Mouse (Mus musculus) limb, embryonic 10.5 days (tissue): ENCODE measurements around the gene Atrip. TPM values are rescaled to one million over a fixed set of nuclear protein-coding genes. Genes with fewer than 3 reads are reported as not detected.

Source experiments
- DNase-seq: peaks from one replicate; pipeline ENCODE4 v3.0.0-alpha.2; 2017; ENCODE audit warnings: low spot score
- H3K27ac ChIP-seq: fragments of 300-500 bp; sonication (generic); 2 replicates; pipeline ENCODE4 v1.5.1; 2016; ENCODE audit warnings: mild to moderate bottlenecking
- H3K27me3 ChIP-seq: fragments of 300-500 bp; sonication (generic); 2 replicates; pipeline ENCODE4 v1.6.1; 2016; ENCODE audit warnings: low read depth, mild to moderate bottlenecking; ENCODE audit not compliant: poor library complexity, severe bottlenecking
- H3K36me3 ChIP-seq: fragments of 300-500 bp; sonication (generic); 2 replicates; pipeline ENCODE4 v1.6.1; 2016; ENCODE audit warnings: mild to moderate bottlenecking, moderate library complexity
- H3K4me1 ChIP-seq: fragments of 300-500 bp; sonication (generic); 2 replicates; pipeline ENCODE4 v1.6.1; 2016
- H3K4me3 ChIP-seq: fragments of 300-500 bp; sonication (generic); 2 replicates; pipeline ENCODE4 v1.5.1; 2016; ENCODE audit warnings: mild to moderate bottlenecking, moderate library complexity
- H3K9me3 ChIP-seq: fragments of 300-500 bp; sonication (generic); replicated peaks from 2 replicates; pipeline ENCODE4 v1.6.1; 2016; ENCODE audit warnings: mild to moderate bottlenecking
- WGBS: fragments of 180-500 bp; shearing (Covaris S2); methylation state at CpG from one replicate; pipeline ENCODE4 v1.1.7; 2016; 5-methylcytosine and 5-hydroxymethylcytosine counted together
- polyA plus RNA-seq: library from polyadenylated mRNA; unstranded; fragments of >200 nt; fragmentation: Nextera tagmentation; extraction: Ambion mirVana; gene quantifications from 2 replicates; pipeline ENCODE4 v1.2.1, GENCODE M21; 2016

The Atrip gene
- polyA plus RNA-seq, 1 experiment from 2014 or later: 35.3 TPM

DNA sequence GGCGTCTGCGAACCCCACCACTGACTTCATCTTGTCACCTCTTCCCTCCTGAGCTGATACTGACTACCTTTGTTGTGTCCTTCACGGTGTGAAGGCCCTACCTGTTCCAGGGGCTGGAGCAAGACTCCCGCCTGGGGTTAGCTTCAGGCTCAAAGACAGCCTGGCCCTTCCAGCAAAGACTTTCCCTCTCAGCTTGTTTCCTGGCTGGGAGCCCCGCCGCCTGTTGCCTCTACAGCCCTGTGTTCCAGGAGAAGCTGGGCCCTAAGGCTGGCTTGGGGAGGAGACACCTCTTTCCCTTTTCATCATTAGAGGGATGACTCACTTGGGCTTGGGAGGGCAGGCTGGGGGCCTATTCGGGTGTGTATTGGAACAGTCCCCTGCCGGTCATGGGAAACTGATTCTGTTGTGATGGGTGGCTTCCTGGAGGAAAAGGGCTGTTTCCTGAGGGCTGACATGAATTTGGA lies 35.0 kb downstream of the Atrip start:
- Histone ChIP-seq H3K9me3 (no peaks in the 10 kb centered on the region), H3K27me3 (no peaks in the 10 kb centered on the region), H3K4me1 (peaks cover 37% of the 10 kb centered on the region), H3K27ac (peak overlapping the region; percentile 92), H3K4me3 (peak overlapping the region; percentile 83), H3K36me3 (no peaks in the 10 kb centered on the region)
- DNase-seq: no peak
- 16% methylated on average over 8 of the region's 8 CpGs for WGBS

DNA sequence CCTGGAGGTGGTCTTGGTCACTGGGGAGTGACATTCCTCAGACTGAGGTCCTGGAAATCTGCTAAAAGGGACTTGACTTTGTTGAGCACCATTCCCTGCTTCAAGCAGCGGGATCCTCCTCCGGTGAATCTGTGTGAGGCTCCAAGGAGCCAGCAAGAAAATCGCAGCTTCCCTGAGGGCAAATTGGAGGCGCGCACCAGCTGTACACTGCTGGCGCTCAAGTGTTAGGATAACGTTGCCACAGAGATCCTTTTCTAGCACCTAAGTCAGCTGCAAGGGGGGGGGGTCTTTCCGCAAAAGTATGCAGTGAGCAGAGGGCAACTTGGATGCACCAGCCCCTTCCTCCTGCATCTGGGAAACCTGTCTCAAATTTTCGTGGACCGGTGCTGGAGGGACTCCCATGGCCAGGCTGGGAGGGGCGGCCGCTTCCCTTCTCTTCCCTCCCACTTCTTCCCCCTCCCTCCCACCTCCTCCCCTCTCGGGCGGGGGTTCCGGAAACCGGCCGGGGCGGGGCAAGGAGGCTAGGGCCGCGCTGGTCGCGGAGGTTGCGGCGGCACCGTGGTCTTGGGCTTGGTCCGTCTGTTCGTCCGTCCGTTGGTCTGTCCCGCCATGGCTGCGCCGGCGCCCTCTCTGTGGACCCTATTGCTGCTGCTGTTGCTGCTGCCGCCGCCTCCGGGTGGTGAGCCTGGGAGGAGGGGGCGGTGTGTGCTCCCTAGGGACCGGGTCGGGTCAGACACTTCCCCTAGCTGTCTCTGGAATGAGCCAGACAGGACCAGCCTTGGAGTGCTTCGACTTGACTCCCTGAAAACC lies 35.6 kb downstream of the Atrip start, which contains the start of gene Shisa5:
Gene Shisa5 (plus strand): TSS at position 480 of the 810 bp plus-strand sequence.
- H3K36me3 ChIP-seq: no peaks in the 10 kb centered on the region
- H3K9me3 ChIP-seq: no peaks in the 10 kb centered on the region
- no peaks in the 10 kb centered on the region for H3K27me3 ChIP-seq
- peak within 1 kb of the TSS; percentile 92 for H3K27ac ChIP-seq
- WGBS: under 1% methylated on average over 40 of the region's 40 CpGs
- peaks cover 37% of the 10 kb centered on the region for H3K4me1 ChIP-seq
- DNase-seq: peak; percentile 87
- H3K4me3 ChIP-seq: peak within 1 kb of the TSS; percentile 83

DNA sequence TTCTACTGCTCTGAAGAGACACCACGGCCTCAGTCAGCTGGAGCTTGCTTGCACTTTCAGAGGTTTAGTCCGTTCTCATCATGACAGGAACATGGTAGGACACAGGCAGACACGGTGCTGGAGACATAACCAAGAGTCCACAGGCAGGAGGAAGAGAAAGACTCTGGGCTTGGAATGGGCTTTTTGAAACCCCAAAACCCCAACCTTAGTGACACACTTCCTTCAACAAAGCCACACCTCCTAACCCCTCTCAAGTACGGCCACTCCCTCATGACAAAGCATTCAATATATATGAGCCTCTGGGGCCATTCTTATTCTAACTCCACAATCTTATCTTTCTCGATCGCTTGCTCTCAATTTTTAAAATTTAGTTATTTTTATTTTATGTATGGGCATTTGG lies 41.5 kb downstream of the Atrip start:
- H3K4me1 ChIP-seq: no peaks in the 10 kb centered on the region
- WGBS: 86% methylated on average over 6 of the region's 6 CpGs
- H3K27me3 ChIP-seq: no peaks in the 10 kb centered on the region
- H3K27ac ChIP-seq: no peak overlapping the region
- H3K9me3 ChIP-seq: no peaks in the 10 kb centered on the region
- no peak for DNase-seq
- H3K4me3 ChIP-seq: no peak overlapping the region
- H3K36me3 ChIP-seq: 0 out of 2 replicates have a peak, but pooled peaks cover 2% of the 10 kb centered on the region

DNA sequence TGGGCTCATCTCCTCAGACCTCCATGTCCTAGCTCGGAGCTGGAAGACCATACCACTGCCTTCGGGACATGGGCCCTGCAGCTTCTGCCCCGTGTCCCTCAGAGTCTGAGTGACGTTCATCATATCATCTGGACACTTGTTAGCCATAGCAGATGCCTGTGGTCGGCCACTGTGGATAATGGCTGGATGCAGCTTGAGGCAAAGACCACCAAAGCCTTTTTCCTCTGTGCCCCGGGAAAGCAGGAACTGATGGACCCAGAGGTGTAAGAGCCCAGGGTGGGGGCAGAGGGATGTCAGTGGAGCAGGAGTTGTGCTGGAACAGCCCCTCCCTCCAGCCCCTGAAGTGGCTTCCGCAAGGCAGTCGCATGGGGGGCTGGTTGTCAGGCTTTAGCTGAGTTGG lies 42.2 kb downstream of the Atrip start:
- Histone ChIP-seq H3K4me1 (no peaks in the 10 kb centered on the region), H3K36me3 (0 out of 2 replicates have a peak, but pooled peaks cover 2% of the 10 kb centered on the region), H3K9me3 (no peaks in the 10 kb centered on the region), H3K27me3 (no peaks in the 10 kb centered on the region), H3K27ac (no peak overlapping the region), H3K4me3 (no peak overlapping the region)
- 83% methylated on average over 8 of the region's 8 CpGs for WGBS
- DNase-seq: no peak

DNA sequence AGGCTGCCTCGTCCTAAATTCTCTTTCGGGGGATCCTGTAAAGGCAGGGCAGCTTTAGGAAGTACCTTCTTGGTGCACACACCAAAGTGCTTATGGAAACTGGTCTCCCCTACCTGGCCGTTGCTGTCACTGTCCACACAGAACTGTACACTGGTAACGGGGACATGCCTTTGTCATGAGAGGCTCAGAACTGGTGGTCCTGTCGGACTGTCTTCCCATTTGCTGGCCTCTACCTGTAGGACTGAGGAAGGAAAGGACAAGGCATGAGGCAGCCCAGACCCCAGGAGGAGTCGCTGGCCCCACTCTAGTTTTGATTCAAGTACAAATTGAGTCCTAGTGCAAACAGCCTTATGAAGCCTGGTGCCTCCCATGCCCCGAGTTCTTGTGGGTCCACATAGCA lies 42.9 kb downstream of the Atrip start:
- no peak overlapping the region for H3K27ac ChIP-seq
- H3K4me3 ChIP-seq: no peak overlapping the region
- no peaks in the 10 kb centered on the region for H3K4me1 ChIP-seq
- H3K9me3 ChIP-seq: no peaks in the 10 kb centered on the region
- H3K27me3 ChIP-seq: no peaks in the 10 kb centered on the region
- DNase-seq: no peak
- WGBS: 95% methylated on average over 7 of the region's 7 CpGs
- H3K36me3 ChIP-seq: 0 out of 2 replicates have a peak, but pooled peaks cover 2% of the 10 kb centered on the region

DNA sequence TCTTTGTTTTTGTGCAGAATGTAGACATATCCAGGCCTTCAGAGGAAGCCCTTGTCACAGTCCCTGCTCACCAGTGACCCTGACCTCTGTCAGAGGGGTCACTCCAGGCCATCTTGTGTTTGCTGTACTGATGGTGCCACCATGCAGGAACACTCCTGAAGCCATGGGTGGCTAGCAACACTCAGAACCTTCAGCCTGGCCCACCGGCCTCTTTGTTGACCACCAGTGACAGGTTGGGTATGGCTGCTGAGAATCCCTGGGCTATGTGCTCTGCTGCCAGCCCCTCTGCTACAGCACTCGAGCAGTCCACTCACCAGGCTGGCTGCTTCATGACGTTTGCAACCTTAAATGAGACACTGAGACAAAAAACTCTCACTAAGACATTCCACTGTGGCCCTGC lies 43.6 kb downstream of the Atrip start:
- Histone ChIP-seq H3K4me3 (no peak overlapping the region), H3K27ac (peak overlapping the region; percentile 8; the same call in 1 of the 2 replicates), H3K36me3 (0 out of 2 replicates have a peak, but pooled peaks cover 2% of the 10 kb centered on the region), H3K9me3 (no peaks in the 10 kb centered on the region), H3K4me1 (no peaks in the 10 kb centered on the region), H3K27me3 (no peaks in the 10 kb centered on the region)
- 85% methylated on average over 3 of the region's 3 CpGs for WGBS
- no peak for DNase-seq

DNA sequence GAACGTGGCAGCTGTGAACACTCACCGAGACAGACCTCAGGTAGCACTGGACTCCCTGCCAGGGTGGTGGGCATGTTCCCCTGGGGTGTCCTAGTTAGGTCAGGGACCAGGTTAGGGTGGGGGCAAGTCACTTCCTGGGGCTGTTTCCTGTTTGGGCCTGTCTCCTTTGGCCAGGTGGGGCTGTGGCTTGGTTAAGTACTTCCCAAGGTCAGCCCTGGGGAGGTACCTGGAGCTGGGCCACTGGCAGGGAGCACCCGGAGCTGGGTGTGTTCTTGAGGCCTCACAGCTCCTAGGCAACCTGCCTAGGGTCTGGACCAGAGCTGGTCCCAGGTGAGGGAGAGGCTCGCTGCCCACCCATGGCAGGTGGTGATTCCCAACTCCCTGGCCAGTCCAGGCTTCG lies 45.0 kb downstream of the Atrip start:
- 81% methylated on average over 5 of the region's 5 CpGs for WGBS
- Histone ChIP-seq H3K27me3 (no peaks in the 10 kb centered on the region), H3K27ac (no peak overlapping the region), H3K4me1 (no peaks in the 10 kb centered on the region), H3K4me3 (no peak overlapping the region), H3K9me3 (no peaks in the 10 kb centered on the region), H3K36me3 (0 out of 2 replicates have a peak, but pooled peaks cover 2% of the 10 kb centered on the region)
- no peak for DNase-seq

DNA sequence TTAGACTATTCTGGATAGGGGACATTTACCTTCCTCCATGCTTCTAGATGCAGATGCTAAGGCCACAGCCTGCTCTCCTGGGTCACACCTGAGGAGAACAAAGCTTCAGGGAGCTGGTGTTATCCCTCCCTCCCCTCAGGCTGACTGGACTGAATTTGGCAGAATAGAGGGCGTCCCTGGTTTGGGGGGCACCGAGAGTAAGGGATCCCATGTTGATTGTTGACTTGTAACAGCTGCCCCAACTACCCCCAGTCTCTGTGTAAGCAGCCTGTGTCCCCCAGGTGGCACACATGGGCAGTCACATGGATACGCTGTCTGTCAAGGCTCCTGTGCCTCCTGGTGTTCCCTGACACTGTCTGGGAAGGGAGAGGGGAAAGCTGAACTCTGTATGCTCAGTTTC lies 45.5 kb downstream of the Atrip start:
- Histone ChIP-seq H3K36me3 (0 out of 2 replicates have a peak, but pooled peaks cover 2% of the 10 kb centered on the region), H3K4me3 (no peak overlapping the region), H3K9me3 (no peaks in the 10 kb centered on the region), H3K27me3 (no peaks in the 10 kb centered on the region), H3K4me1 (no peaks in the 10 kb centered on the region), H3K27ac (no peak overlapping the region)
- DNase-seq: no peak
- 82% methylated on average over 3 of the region's 3 CpGs for WGBS

DNA sequence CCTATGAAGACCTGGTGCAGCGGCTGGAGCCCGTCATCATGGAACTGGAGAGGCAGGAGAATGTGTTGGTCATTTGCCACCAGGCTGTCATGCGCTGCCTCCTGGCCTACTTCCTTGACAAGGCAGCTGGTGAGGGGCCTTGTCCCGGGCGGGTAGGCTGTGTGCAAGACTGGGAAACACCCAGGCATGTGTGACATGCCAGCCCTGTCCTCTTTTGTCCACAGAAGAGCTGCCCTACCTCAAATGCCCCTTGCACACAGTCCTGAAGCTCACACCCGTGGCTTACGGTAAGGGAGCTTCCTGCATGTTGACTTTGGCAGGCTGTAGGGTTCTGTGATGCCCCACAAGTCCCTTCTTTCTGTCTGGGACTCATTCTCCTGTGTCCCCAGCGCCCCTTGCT lies 46.4 kb downstream of the Atrip start:
- no peaks in the 10 kb centered on the region for H3K4me1 ChIP-seq
- 85% methylated on average over 8 of the region's 8 CpGs for WGBS
- no peak overlapping the region for H3K4me3 ChIP-seq
- DNase-seq: no peak
- H3K27me3 ChIP-seq: no peaks in the 10 kb centered on the region
- H3K36me3 ChIP-seq: 0 out of 2 replicates have a peak, but pooled peaks cover 2% of the 10 kb centered on the region
- H3K27ac ChIP-seq: no peak overlapping the region
- H3K9me3 ChIP-seq: no peaks in the 10 kb centered on the region

DNA sequence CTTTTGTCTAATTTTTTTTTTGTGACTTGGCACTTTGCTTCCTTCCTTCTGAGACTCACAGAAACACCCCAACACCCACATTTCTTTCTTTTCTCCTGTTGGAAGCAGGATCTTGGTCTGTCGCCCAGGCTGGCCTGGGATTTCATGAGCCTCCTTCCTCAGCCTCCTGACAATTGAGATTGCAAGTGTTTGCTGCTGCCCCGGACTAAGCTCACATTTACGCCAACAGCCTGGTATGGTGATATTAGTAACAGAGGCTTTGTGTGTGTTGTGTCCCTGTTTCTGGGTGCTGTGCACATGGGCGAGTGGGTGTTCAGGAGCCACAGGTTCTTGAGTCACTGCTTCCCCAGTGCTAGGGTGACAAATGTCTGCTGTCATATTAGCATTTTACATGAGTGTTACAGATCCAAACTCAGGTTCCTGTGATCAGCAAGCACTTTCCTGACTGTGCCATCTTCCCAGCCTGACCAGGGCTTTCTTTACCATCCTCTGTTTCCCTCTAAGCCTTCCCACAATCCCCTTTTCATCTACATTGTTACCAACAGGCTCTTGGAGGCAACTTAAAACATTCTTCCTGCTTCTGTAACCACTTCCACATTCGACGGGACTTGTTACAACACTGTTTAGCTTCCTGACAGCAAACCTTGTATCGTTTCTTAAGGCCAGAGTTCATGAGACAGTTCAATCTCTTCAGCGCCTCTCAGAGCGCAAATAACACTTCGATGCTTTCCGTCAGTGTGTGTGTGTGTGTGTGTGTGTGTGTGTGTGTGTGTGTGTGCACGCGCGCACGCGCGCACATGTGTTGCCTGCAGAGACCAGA lies 50.8 kb downstream of the Atrip start:
- no peak for DNase-seq
- Histone ChIP-seq H3K27me3 (no peaks in the 10 kb centered on the region), H3K27ac (no peak overlapping the region), H3K36me3 (no peaks in the 10 kb centered on the region), H3K4me3 (no peak overlapping the region), H3K4me1 (no peaks in the 10 kb centered on the region), H3K9me3 (no peaks in the 10 kb centered on the region)
- 91% methylated on average over 17 of the region's 17 CpGs for WGBS

DNA sequence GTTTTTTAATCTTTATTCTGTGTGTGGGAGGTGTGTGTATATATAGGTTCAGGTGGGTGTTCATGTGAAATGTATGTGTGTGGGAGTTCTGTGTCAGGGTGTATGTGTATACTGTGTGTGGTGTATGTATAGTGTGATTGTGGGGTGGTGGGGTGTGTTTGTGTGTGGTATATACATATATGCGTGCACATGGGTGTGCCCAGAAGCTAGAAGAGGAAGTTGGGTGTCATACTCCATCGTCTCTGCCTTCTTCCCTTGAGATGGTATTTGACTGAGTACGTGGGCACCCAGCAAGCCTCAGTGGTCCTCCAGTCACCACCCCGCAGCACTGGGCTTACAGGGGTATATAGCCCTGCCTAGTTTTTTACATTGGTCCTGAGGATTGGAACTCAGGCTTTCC lies 52.5 kb downstream of the Atrip start:
- no peaks in the 10 kb centered on the region for H3K4me1 ChIP-seq
- no peaks in the 10 kb centered on the region for H3K36me3 ChIP-seq
- H3K27ac ChIP-seq: no peak overlapping the region
- no peak overlapping the region for H3K4me3 ChIP-seq
- H3K27me3 ChIP-seq: no peaks in the 10 kb centered on the region
- 81% methylated on average over 4 of the region's 4 CpGs for WGBS
- no peaks in the 10 kb centered on the region for H3K9me3 ChIP-seq
- no peak for DNase-seq

DNA sequence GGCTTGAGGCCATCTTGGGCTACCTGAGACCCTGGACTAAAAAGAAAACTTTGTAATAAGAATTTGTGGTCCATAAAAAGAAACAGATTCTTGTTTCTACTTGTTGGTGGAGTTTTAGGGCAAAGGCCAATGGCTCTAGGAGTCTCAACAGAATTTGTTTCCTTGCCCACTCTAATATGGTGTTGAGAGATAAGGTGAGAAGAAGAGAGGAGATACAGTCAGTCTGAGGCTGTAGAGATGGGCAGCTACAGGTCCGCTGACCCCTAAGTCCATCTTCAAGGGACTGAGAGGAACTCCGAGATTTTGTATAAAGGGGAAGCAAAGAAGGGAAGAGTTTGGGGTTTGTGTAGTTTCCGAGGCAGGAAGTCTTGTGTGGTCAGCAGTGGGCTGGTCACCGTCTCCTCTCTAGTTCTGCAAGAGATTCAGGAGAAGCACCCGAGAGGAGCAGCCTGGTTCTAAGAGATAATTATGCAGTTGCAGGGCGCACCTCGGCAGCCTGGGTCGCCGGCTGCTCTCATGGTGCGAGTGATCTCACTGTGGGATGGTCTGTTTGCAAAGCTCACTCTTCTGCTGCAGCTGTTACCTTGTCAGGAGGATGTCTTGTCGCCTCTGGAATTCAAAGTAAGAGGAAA lies 56.8 kb downstream of the Atrip start:
- WGBS: 47% methylated on average over 11 of the region's 11 CpGs
- Histone ChIP-seq H3K4me3 (no peak overlapping the region), H3K9me3 (no peaks in the 10 kb centered on the region), H3K27ac (no peak overlapping the region), H3K4me1 (0 out of 2 replicates have a peak, but pooled peaks cover 7% of the 10 kb centered on the region), H3K27me3 (no peaks in the 10 kb centered on the region), H3K36me3 (no peaks in the 10 kb centered on the region)
- no peak for DNase-seq
